Mouse (Mus musculus): ENCODE data around the gene Atg4c.

The Atg4c gene

GRCm38 (mm10) chr4:99185305-99185704 is 8.4 kb upstream of the Atg4c start:
- no peak for DNase-seq (ENCODE audit: low read depth, low spot score)

GRCm38 (mm10) chr4:99186412-99187125 is 7.2 kb upstream of the Atg4c start:
- DNase-seq (ENCODE audit: low read depth, low spot score) = no peak

GRCm38 (mm10) chr4:99192640-99193039 is 1.1 kb upstream of the Atg4c start:
- DNase-seq (ENCODE audit: low read depth, low spot score) = no peak

- DNase-seq (ENCODE audit: low read depth, low spot score) = no peak
Observed at GRCm38 (mm10) chr4:99193214-99193613, 520 bp upstream of the Atg4c start.

- DNase-seq (ENCODE audit: low read depth, low spot score) = no peak
Observed at GRCm38 (mm10) chr4:99194826-99195225, 1.1 kb downstream of the Atg4c start.

- DNase-seq (ENCODE audit: low read depth, low spot score) = no peak
Observed at GRCm38 (mm10) chr4:99198721-99199120, 5.0 kb downstream of the Atg4c start.

- no peak for DNase-seq (ENCODE audit: low read depth, low spot score)
Observed at GRCm38 (mm10) chr4:99199757-99200251, 6.1 kb downstream of the Atg4c start.

- no peak for DNase-seq (ENCODE audit: low read depth, low spot score)
Observed at GRCm38 (mm10) chr4:99200383-99201136, 6.8 kb downstream of the Atg4c start.

GRCm38 (mm10) chr4:99205773-99206172 is 12.0 kb downstream of the Atg4c start:
- no peak for DNase-seq (ENCODE audit: low read depth, low spot score)

- no peak for DNase-seq (ENCODE audit: low read depth, low spot score)
Observed at GRCm38 (mm10) chr4:99206356-99206755, 12.6 kb downstream of the Atg4c start.

GRCm38 (mm10) chr4:99210087-99210486 is 16.4 kb downstream of the Atg4c start:
- DNase-seq (ENCODE audit: low read depth, low spot score) = no peak

- DNase-seq (ENCODE audit: low read depth, low spot score) = no peak
Observed at GRCm38 (mm10) chr4:99211606-99212005, 17.9 kb downstream of the Atg4c start.

- DNase-seq (ENCODE audit: low read depth, low spot score) = no peak
Observed at GRCm38 (mm10) chr4:99213123-99213522, 19.4 kb downstream of the Atg4c start.

GRCm38 (mm10) chr4:99222221-99222620 is 28.5 kb downstream of the Atg4c start:
- DNase-seq (ENCODE audit: low read depth, low spot score) = no peak

GRCm38 (mm10) chr4:99224790-99225189 is 31.1 kb downstream of the Atg4c start:
- DNase-seq (ENCODE audit: low read depth, low spot score) = no peak

- no peak for DNase-seq (ENCODE audit: low read depth, low spot score)
Observed at GRCm38 (mm10) chr4:99227226-99227625, 33.5 kb downstream of the Atg4c start.

- no peak for DNase-seq (ENCODE audit: low read depth, low spot score)
Observed at GRCm38 (mm10) chr4:99229371-99229770, 35.6 kb downstream of the Atg4c start.

- peak; percentile 52 for DNase-seq (ENCODE audit: low read depth, low spot score)
Observed at GRCm38 (mm10) chr4:99235203-99235856, 41.6 kb downstream of the Atg4c start.

- no peak for DNase-seq (ENCODE audit: low read depth, low spot score)
Observed at GRCm38 (mm10) chr4:99238305-99238704, 44.6 kb downstream of the Atg4c start.

- no peak for DNase-seq (ENCODE audit: low read depth, low spot score)
Observed at GRCm38 (mm10) chr4:99241674-99242073, 47.9 kb downstream of the Atg4c start.

- no peak for DNase-seq (ENCODE audit: low read depth, low spot score)
Observed at GRCm38 (mm10) chr4:99249358-99249757, 55.6 kb downstream of the Atg4c start.

- no peak for DNase-seq (ENCODE audit: low read depth, low spot score)
Observed at GRCm38 (mm10) chr4:99249826-99250225, 56.1 kb downstream of the Atg4c start.

Data from embryo, embryonic 11.5 days (tissue).